Mouse (Mus musculus) stomach, adult 2 months (tissue): Measurements from ENCODE around the gene Col4a2. TPM values are rescaled to one million over a fixed set of nuclear protein-coding genes. Genes with fewer than 3 reads are reported as not detected.

Source experiments
- polyA plus RNA-seq: library from polyadenylated mRNA; depleted of rRNA; stranded (reverse); fragments of >200 nt; gene quantifications from 2 replicates; pipeline ENCODE4 v1.2.3, GENCODE M21; 2012; rRNA removed

Col4a2 gene
- 41.8 and 46.4 TPM in 2 replicates for polyA plus RNA-seq

GRCm38 (mm10) chr8:11312349-11313175 lies at the start of gene Col4a2, which contains the start of gene Col4a1:
Gene Col4a2, plus strand, starts transcription at chr8:11312805.
Gene Col4a1, minus strand, starts transcription at chr8:11312826.

GRCm38 (mm10) chr8:11477811-11478761 lies 165.5 kb downstream of the Col4a2 start, which contains the start of gene Rab20:
Gene Rab20, minus strand, starts transcription at chr8:11478710.

GRCm38 (mm10) chr8:11497017-11497990 lies 184.7 kb downstream of the Col4a2 start, which contains the start of gene Naxd:
Gene Naxd, plus strand, starts transcription at chr8:11497506.

Other genes starting within 250 kb of the Col4a2 start
- gene Col4a1, start within 50 bp of the Col4a2 start, polyA plus RNA-seq = 99.8 and 116 TPM in 2 replicates
- 10.0 and 12.6 TPM in 2 replicates for gene Rab20, start 165.9 kb downstream of the Col4a2 start, polyA plus RNA-seq
- gene Naxd, start 184.7 kb downstream of the Col4a2 start, polyA plus RNA-seq = 47.9 and 56.6 TPM in 2 replicates
- 22.5 and 33.7 TPM in 2 replicates for gene Cars2, start 238.0 kb downstream of the Col4a2 start, polyA plus RNA-seq
- gene Ing1, start 242.8 kb downstream of the Col4a2 start, polyA plus RNA-seq = 3.1 and 5.2 TPM in 2 replicates